Mouse (Mus musculus) stomach, postnatal 0 days (tissue): ENCODE measurements at regions not wholly inside any gene's neighbourhood (a gene's known extent, or its start where the extent isn't known, plus 50 kb on each side); places are given as distances from the start of the nearest gene placed in this dataset.
A peak's percentile ranks its signal among the peaks of the same experiment; 100 is the strongest.

Source experiments
- ATAC-seq: fragments of 200-750 bp; cut with Nextera tagmentation; 2 replicates; pipeline ENCODE4 v1.8.0; 2017; ENCODE audit not compliant: low FRiP score, low TSS enrichment
- DNase-seq: peaks from one replicate; pipeline ENCODE4 v3.0.0-alpha.2; 2016; ENCODE audit warnings: low spot score
- H3K27ac ChIP-seq: fragments of 300-500 bp; sonication (generic); replicated peaks from 2 replicates; pipeline ENCODE4 v1.5.1; 2014; ENCODE audit warnings: mild to moderate bottlenecking, control low read depth
- H3K27me3 ChIP-seq: fragments of 300-500 bp; sonication (generic); 2 replicates; pipeline ENCODE4 v1.6.1; 2014; ENCODE audit warnings: low read length; ENCODE audit not compliant: control insufficient read depth, insufficient read depth
- H3K36me3 ChIP-seq: fragments of 300-500 bp; sonication (generic); 2 replicates; pipeline ENCODE4 v1.6.1; 2014; ENCODE audit warnings: low read length, mixed read lengths; ENCODE audit not compliant: control insufficient read depth, insufficient read depth
- H3K4me1 ChIP-seq: fragments of 300-500 bp; sonication (generic); replicated peaks from 2 replicates; pipeline ENCODE4 v1.6.1; 2014; ENCODE audit warnings: antibody characterized with exemption; ENCODE audit not compliant: control insufficient read depth, insufficient read depth
- H3K4me2 ChIP-seq: fragments of 300-500 bp; sonication (generic); replicated peaks from 2 replicates; pipeline ENCODE4 v1.6.1; 2014; ENCODE audit warnings: low read depth, mild to moderate bottlenecking, control low read depth, moderate library complexity
- H3K4me3 ChIP-seq: fragments of 300-500 bp; sonication (generic); 2 replicates; pipeline ENCODE4 v1.5.1; 2014; ENCODE audit warnings: low read depth, low read length, control low read depth
- H3K9ac ChIP-seq: fragments of 300-500 bp; sonication (generic); 2 replicates; pipeline ENCODE4 v1.6.1; 2014; ENCODE audit warnings: mild to moderate bottlenecking, low read length, control low read depth, mixed read lengths
- H3K9me3 ChIP-seq: fragments of 300-500 bp; sonication (generic); 2 replicates; pipeline ENCODE4 v1.6.1; 2016; ENCODE audit warnings: low read length; ENCODE audit not compliant: control insufficient read depth
- CTCF ChIP-seq: IDR thresholded peaks from 2 replicates; pipeline ENCODE4 v1.5.1; 2016; ENCODE audit warnings: antibody characterized with exemption, low read depth, mild to moderate bottlenecking, moderate library complexity
- EP300 ChIP-seq: optimal IDR thresholded peaks from 2 replicates; pipeline ENCODE3; 2016; ENCODE audit warnings: antibody characterized with exemption
- WGBS: fragments of 180-500 bp; shearing (Covaris S2); extraction: QIAGEN DNeasy Blood & Tissue Kit; methylation state at CpG from one replicate; pipeline ENCODE4 v1.1.7; 2014; 5-methylcytosine and 5-hydroxymethylcytosine counted together

DNA sequence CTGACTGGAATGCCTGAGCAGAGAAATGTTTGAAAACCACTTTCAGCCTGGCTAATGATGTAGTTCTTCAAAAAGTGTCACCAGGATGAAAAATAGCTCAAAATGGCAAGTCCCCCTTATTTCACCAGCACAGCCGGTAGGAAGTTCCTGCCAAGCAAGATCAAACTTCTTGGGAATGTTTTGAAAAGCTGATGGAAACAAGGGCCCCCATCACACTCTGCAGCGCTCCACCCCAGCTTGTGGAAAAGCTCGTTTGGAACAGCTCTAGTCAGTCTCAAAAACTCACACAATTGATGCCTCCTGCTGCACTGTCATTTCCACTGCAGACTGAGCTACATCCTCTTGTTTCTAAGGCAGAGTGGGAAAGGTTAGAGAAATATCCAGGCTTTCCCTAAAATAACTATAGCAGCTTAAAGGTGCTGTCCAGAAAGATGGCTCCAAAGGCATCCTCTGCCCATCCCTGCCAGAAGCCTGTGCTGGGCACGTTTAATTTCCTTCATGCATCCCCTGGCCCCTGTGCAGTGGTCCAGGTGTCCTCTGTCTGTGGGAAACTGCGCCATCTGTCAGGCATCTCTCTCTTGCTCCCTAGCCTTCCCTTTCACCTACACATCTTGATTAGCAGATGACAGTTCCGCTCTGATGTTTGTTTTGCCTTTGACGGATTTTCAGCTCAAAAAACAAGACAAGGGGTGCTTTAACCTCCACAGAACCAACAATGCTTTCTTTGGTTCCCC lies 78.6 kb upstream of the Kcna3 start:
- TF ChIP-seq CTCF: no peak
- TF ChIP-seq EP300: no peak
- Histone ChIP-seq H3K9ac (no peak overlapping the region), H3K4me1 (no peaks in the 10 kb centered on the region), H3K27ac (no peak overlapping the region), H3K27me3 (no peaks in the 10 kb centered on the region), H3K4me2 (no peak overlapping the region), H3K9me3 (no peaks in the 10 kb centered on the region), H3K4me3 (no peak overlapping the region), H3K36me3 (no peaks in the 10 kb centered on the region)
- DNase-seq: no peak
- WGBS: 23% methylated on average over 7 of the region's 7 CpGs
- ATAC-seq: no peak

DNA sequence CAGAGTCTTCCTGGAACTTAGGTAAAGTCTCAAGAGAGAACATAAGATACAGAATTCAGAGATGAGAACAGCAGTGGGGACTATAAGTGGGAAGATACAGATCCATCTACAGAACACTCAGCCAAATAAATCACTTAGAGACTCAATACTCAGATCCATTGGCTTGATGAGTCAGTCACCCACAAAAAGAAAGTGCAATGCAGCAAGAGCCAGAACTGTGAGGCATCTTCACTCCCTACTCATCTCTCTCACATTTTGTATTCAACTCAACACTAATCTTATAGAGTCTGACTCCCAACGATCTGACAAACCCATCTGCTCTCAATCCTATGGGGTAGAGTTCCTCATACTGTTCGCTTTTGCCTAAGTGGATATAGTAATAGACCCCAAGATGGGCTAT lies 77.8 kb upstream of the Kcna3 start:
- Histone ChIP-seq H3K4me1 (no peaks in the 10 kb centered on the region), H3K27ac (no peak overlapping the region), H3K9ac (no peak overlapping the region), H3K36me3 (no peaks in the 10 kb centered on the region), H3K9me3 (no peaks in the 10 kb centered on the region), H3K4me3 (no peak overlapping the region), H3K27me3 (no peaks in the 10 kb centered on the region), H3K4me2 (no peak overlapping the region)
- ATAC-seq (no peak), DNase-seq (no peak)
- TF ChIP-seq CTCF: no peak
- no peak for TF ChIP-seq EP300
- 81% methylated on average over 2 of the region's 2 CpGs for WGBS

DNA sequence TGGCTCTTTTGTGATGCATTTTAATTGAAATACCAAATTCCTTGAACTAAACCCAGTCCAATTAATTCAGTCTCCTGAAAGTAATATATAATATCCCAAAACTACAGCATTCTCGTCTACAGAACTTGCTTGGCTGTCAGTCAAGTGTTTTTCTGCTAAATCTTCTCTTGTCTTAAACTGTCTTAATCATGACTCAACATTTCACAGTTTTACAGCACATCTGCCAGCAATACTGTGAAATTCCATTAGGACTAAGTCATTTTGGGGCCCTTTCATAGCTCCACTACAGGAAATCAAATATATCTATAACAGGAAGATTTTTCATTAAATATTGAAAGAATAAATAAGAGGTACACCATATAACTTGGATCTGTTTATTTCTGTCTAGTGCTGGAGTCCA lies 75.4 kb upstream of the Kcna3 start:
- ATAC-seq (no peak), DNase-seq (no peak)
- no peak overlapping the region for H3K4me2 ChIP-seq
- H3K4me3 ChIP-seq: no peak overlapping the region
- H3K27ac ChIP-seq: no peak overlapping the region
- 56% methylated on average over 1 of the region's 1 CpGs for WGBS
- no peaks in the 10 kb centered on the region for H3K27me3 ChIP-seq
- H3K4me1 ChIP-seq: no peaks in the 10 kb centered on the region
- no peak overlapping the region for H3K9ac ChIP-seq
- TF ChIP-seq CTCF (no peak), EP300 (no peak)
- H3K36me3 ChIP-seq: no peaks in the 10 kb centered on the region
- no peaks in the 10 kb centered on the region for H3K9me3 ChIP-seq

DNA sequence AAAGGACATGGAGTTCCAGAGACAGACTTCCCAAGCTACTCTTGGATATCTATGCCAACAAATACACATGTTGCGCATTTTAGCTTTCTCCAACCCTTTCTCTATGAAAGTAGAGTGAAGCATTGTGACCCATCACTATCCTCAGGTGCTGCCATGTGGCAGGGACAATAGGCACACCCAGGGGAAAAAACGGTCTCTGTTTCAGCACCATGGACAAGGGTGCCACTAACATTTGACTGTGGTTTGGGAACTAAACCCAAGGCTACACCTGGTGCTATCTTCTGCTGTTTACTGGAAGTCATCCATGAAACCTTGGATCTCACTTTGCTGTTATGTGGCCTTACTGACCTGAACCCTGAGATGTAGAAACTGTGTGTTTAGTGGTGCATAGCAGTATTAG lies 73.5 kb upstream of the Kcna3 start:
- no peaks in the 10 kb centered on the region for H3K27me3 ChIP-seq
- no peak overlapping the region for H3K27ac ChIP-seq
- H3K4me2 ChIP-seq: no peak overlapping the region
- DNase-seq (peak; percentile 19), ATAC-seq (no peak)
- WGBS: 36% methylated on average over 2 of the region's 2 CpGs
- H3K9ac ChIP-seq: no peak overlapping the region
- no peaks in the 10 kb centered on the region for H3K36me3 ChIP-seq
- H3K9me3 ChIP-seq: no peaks in the 10 kb centered on the region
- no peaks in the 10 kb centered on the region for H3K4me1 ChIP-seq
- H3K4me3 ChIP-seq: no peak overlapping the region
- TF ChIP-seq CTCF: no peak

DNA sequence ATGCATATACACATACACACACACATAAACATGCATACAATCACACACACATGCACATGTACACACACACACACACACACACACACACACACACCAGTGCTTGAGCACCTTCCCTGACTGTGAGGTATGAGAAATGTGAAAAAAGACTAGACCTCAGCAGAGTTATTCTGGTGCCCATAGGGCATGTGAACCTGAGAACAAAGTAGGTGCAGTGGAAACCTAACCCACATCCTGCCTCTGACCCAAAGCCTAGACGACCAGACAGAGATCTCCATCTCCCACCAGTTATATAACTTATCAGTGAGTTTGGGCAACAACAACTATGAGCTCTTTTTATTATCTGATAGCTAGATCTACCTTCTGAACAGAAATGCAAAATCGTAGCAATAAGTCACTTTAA lies 69.8 kb upstream of the Kcna3 start:
- H3K9ac ChIP-seq: no peak overlapping the region
- H3K27me3 ChIP-seq: no peaks in the 10 kb centered on the region
- no peak overlapping the region for H3K27ac ChIP-seq
- DNase-seq (no peak), ATAC-seq (no peak)
- H3K4me3 ChIP-seq: no peak overlapping the region
- H3K9me3 ChIP-seq: no peaks in the 10 kb centered on the region
- TF ChIP-seq CTCF (no peak), EP300 (no peak)
- no peaks in the 10 kb centered on the region for H3K36me3 ChIP-seq
- WGBS: 49% methylated on average over 2 of the region's 2 CpGs
- no peaks in the 10 kb centered on the region for H3K4me1 ChIP-seq
- H3K4me2 ChIP-seq: no peak overlapping the region

DNA sequence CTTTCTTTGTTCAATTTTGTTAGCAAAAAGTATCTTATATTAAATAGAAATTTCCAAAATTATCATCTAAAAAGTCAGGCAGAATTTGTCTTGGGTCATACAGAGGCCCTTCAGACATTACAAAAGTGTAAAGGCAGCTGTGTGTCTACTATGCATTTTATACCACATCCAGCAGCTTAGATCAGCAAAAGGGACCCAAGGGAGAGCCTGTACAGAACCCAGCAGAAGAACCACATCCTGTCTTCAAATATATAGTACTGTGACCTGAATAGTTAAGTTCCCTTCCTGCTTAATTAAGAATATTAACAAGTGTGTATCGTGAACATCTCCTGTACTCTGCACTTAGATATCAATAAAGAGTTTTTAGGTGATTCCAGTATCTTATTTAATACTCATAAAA lies 68.5 kb upstream of the Kcna3 start:
- no peak overlapping the region for H3K4me2 ChIP-seq
- no peak overlapping the region for H3K9ac ChIP-seq
- H3K9me3 ChIP-seq: no peaks in the 10 kb centered on the region
- H3K27me3 ChIP-seq: no peaks in the 10 kb centered on the region
- TF ChIP-seq CTCF: no peak
- TF ChIP-seq EP300: no peak
- no peak overlapping the region for H3K4me3 ChIP-seq
- DNase-seq (no peak), ATAC-seq (no peak)
- no peaks in the 10 kb centered on the region for H3K36me3 ChIP-seq
- 82% methylated on average over 1 of the region's 1 CpGs for WGBS
- H3K27ac ChIP-seq: no peak overlapping the region
- H3K4me1 ChIP-seq: no peaks in the 10 kb centered on the region
